Mouse (Mus musculus): ENCODE results near the gene Dnajb3. TPM values are rescaled to one million over a fixed set of nuclear protein-coding genes. Genes with fewer than 3 reads are reported as not detected.
"Not testable (repeated sequence)": the region's sequence is repeated elsewhere in the genome, so short reads cannot be mapped to it uniquely, and the experiment has no call there.

Gene Dnajb3
- polyA plus RNA-seq, 1 experiment from 2014 or later, result 8.0 TPM

DNA sequence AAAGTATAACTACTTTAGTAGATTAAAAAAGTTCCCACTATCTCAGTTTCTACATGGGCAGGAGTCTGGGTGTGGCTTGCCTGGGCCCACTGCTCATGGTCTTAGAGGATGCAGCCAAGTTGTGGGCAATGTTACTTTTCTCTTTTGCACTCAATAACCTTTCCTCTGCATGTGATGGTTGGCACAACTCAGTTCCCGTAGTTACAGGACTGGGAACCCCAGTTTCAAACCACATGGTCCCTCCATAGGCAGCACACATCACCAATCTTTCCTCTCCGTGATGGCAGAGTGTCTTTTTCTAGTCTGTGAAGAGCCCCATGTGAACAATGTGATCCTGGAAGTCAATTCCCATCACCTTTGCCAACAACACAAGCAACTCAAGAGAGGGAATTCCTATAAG is 21.9 kb upstream of the Dnajb3 start:
- no peaks in the 10 kb centered on the region for H3K4me1 ChIP-seq (ENCODE audit: control insufficient read depth, insufficient read depth, low read length)
- no peak for ATAC-seq
- H3K27me3 ChIP-seq (replicated peaks; ENCODE audit: control insufficient read depth, insufficient read depth, low read length), result no peaks in the 10 kb centered on the region
- no peak overlapping the region for H3K4me2 ChIP-seq (ENCODE audit: low read depth, low read length)
- no peak overlapping the region for H3K9ac ChIP-seq (ENCODE audit: low read depth, low read length)
- no peak overlapping the region for H3K4me3 ChIP-seq (ENCODE audit: low read length)
- H3K36me3 ChIP-seq (ENCODE audit: control insufficient read depth, insufficient read depth, low read length), result no peaks in the 10 kb centered on the region
- WGBS, result 63% methylated on average over 2 of the region's 2 CpGs
- H3K9me3 ChIP-seq (ENCODE audit: control insufficient read depth, low read length), result peaks cover 52% of the 10 kb centered on the region
- H3K27ac ChIP-seq (ENCODE audit: low read length), result no peak overlapping the region

DNA sequence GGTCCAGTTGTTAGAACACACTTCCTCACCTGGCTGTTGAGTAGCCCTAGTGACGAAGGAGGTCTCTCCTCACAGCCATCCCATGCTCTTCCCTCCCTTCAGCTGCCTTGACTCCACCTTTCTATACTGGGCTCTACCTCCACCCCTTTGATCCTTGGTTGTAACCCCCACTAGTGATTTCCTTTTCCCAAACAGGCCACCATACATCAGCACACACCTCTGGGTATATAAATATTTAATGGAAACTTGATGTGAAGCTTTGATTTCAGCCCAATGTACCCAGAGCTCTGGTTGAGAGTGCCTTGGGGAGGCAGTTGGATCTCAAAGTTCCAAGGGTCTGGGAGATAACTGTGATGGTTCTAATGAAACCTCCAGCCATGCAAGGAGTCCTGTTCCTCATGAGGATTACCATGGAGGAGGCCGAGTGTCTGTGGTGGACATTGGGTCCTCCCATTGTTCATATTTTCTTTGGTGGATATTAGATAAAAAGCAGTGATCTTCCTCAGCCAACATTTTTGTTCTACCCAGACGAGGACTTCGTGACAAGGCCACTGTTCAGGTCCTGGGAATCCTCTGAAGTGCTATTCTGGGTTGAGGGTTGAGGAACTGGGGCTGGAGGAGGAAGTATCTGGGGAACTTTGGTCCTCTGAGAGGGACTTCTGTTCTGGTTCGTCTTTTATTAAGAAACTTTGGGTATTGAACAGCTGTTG is 21.2 kb upstream of the Dnajb3 start, which contains the start of gene Mroh2a:
Gene Mroh2a, plus strand, starts transcription at position 317 of the 710 bp plus-strand sequence.
- H3K27me3 ChIP-seq (replicated peaks; ENCODE audit: control insufficient read depth, insufficient read depth, low read length), result no peaks in the 10 kb centered on the region
- H3K4me1 ChIP-seq (ENCODE audit: control insufficient read depth, insufficient read depth, low read length), result no peaks in the 10 kb centered on the region
- H3K27ac ChIP-seq (ENCODE audit: low read length), result no peak within 1 kb of the TSS
- ATAC-seq, result no peak
- H3K4me2 ChIP-seq (ENCODE audit: low read depth, low read length), result no peak within 1 kb of the TSS
- no peak within 1 kb of the TSS for H3K4me3 ChIP-seq (ENCODE audit: low read length)
- no peak within 1 kb of the TSS for H3K9ac ChIP-seq (ENCODE audit: low read depth, low read length)
- peaks cover 51% of the 10 kb centered on the region for H3K9me3 ChIP-seq (ENCODE audit: control insufficient read depth, low read length)
- WGBS, result 49% methylated on average over 5 of the region's 5 CpGs
- no peaks in the 10 kb centered on the region for H3K36me3 ChIP-seq (ENCODE audit: control insufficient read depth, insufficient read depth, low read length)

DNA sequence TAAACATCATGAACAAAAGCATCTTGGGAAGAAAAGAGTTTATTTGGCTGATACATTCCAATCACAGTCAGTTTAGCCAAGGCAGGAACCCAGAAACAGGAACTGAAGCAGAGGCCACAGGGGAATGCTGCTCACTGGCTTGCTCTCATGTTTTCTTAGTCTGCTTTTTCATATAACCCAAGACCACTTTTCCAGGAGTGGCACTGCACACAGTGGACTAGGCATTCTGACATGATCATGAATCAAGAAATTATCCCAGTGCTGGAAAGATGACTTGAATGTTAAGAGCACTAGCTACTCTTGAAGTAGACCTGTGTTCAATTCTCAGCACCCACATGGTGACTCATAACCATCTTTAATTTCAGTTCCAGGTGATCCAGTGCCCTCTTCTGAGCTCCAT is 20.2 kb upstream of the Dnajb3 start:
- Histone ChIP-seq H3K4me1 (ENCODE audit: control insufficient read depth, insufficient read depth, low read length) (no peaks in the 10 kb centered on the region), H3K9ac (ENCODE audit: low read depth, low read length) (no peak overlapping the region), H3K36me3 (ENCODE audit: control insufficient read depth, insufficient read depth, low read length) (no peaks in the 10 kb centered on the region), H3K27me3 (replicated peaks; ENCODE audit: control insufficient read depth, insufficient read depth, low read length) (no peaks in the 10 kb centered on the region), H3K27ac (ENCODE audit: low read length) (no peak overlapping the region), H3K4me3 (ENCODE audit: low read length) (no peak overlapping the region), H3K4me2 (ENCODE audit: low read depth, low read length) (no peak overlapping the region), H3K9me3 (ENCODE audit: control insufficient read depth, low read length) (peaks cover 40% of the 10 kb centered on the region)
- no peak for ATAC-seq

DNA sequence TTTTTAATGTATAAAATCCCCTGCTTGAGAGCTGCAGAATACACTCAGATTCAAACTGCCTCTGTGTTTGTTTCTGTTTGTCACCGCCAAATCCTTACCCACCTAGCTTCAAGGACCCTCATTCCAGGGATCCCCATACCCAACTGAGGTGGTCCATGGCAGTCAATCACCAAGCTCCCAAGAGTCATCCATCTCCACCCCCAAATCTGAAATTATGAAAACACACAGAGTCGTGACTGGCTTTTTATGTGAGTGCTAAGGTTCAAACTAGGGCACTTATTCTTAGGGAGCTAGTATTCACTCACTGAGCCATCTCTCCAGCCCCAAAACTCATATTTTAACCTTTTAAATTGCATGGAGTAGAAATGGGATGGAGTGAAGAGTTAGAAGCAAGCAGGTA is 19.7 kb upstream of the Dnajb3 start:
- not testable (repeated sequence) for ATAC-seq; H3K36me3 ChIP-seq (ENCODE audit: control insufficient read depth, insufficient read depth, low read length); H3K4me2 ChIP-seq (ENCODE audit: low read depth, low read length); H3K27ac ChIP-seq (ENCODE audit: low read length); H3K9ac ChIP-seq (ENCODE audit: low read depth, low read length); H3K27me3 ChIP-seq (replicated peaks; ENCODE audit: control insufficient read depth, insufficient read depth, low read length); H3K4me3 ChIP-seq (ENCODE audit: low read length); H3K4me1 ChIP-seq (ENCODE audit: control insufficient read depth, insufficient read depth, low read length)
- H3K9me3 ChIP-seq (ENCODE audit: control insufficient read depth, low read length), result peaks cover 35% of the 10 kb centered on the region
- WGBS, result 41% methylated on average over 2 of the region's 2 CpGs

DNA sequence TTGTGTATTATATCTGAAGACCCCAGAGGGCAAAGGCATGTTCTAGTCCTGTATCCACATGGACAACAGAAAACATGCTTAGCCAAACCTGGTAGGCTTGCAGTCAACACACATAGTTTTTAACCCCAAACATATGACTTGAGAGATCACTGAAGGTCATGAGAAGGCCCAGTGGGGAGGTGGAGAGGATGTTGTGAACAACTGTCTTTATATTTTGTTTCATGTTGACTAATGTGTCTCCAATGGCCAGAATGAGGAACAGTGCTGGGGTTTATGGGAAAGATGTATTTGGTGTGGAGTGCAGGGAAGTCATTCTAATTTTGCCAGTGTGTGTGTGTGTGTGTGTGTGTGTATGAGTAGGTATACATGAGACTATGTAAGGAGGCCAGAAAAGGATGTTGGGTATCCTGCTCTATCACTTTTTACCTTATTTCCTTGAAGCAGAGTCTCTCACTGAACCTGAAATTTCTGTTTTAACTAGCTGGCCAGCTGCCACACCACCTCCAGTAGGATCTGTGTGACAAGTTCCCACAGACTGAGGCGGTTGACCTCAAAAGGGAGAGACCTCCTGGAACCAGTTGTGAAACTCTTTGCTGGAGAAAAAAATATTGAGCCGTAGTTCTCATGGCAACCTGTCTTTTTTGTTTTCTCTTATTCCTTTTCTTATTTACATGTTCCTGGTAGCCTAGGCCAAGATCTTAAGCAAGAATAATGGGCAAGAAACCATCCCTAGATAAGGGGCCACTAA is 18.6 kb upstream of the Dnajb3 start:
- no peak for ATAC-seq
- no peak overlapping the region for H3K27ac ChIP-seq (ENCODE audit: low read length)
- no peaks in the 10 kb centered on the region for H3K27me3 ChIP-seq (replicated peaks; ENCODE audit: control insufficient read depth, insufficient read depth, low read length)
- H3K9ac ChIP-seq (ENCODE audit: low read depth, low read length), result no peak overlapping the region
- no peak overlapping the region for H3K4me2 ChIP-seq (ENCODE audit: low read depth, low read length)
- WGBS, result 70% methylated on average over 2 of the region's 2 CpGs
- no peaks in the 10 kb centered on the region for H3K4me1 ChIP-seq (ENCODE audit: control insufficient read depth, insufficient read depth, low read length)
- H3K36me3 ChIP-seq (ENCODE audit: control insufficient read depth, insufficient read depth, low read length), result no peaks in the 10 kb centered on the region
- H3K4me3 ChIP-seq (ENCODE audit: low read length), result no peak overlapping the region
- peaks cover 25% of the 10 kb centered on the region for H3K9me3 ChIP-seq (ENCODE audit: control insufficient read depth, low read length)

DNA sequence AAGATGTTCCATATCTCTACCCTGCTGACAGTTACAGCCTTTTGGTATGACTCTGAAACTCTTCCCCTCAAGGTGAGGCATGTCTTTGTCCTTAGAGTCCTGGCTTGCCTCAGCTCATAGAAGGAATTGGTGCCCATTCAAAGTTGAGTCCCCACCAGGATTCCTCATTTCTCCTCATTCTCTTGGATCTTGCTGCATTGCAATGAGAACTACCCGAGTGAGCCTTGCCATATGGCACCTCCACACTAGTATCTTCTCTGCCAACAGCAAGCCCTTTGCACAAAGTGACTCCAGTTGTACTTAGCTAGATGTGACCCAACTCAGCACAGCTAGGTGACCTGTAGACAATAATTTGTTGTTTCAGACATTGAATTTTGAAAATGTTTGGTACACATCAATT is 18.0 kb upstream of the Dnajb3 start:
- Histone ChIP-seq H3K36me3 (ENCODE audit: control insufficient read depth, insufficient read depth, low read length) (no peaks in the 10 kb centered on the region), H3K27ac (ENCODE audit: low read length) (no peak overlapping the region), H3K4me1 (ENCODE audit: control insufficient read depth, insufficient read depth, low read length) (no peaks in the 10 kb centered on the region), H3K27me3 (replicated peaks; ENCODE audit: control insufficient read depth, insufficient read depth, low read length) (no peaks in the 10 kb centered on the region), H3K9ac (ENCODE audit: low read depth, low read length) (no peak overlapping the region), H3K4me2 (ENCODE audit: low read depth, low read length) (no peak overlapping the region), H3K4me3 (ENCODE audit: low read length) (no peak overlapping the region), H3K9me3 (ENCODE audit: control insufficient read depth, low read length) (peaks cover 21% of the 10 kb centered on the region)
- ATAC-seq, result no peak
- WGBS, result 50% methylated on average over 1 of the region's 1 CpGs

DNA sequence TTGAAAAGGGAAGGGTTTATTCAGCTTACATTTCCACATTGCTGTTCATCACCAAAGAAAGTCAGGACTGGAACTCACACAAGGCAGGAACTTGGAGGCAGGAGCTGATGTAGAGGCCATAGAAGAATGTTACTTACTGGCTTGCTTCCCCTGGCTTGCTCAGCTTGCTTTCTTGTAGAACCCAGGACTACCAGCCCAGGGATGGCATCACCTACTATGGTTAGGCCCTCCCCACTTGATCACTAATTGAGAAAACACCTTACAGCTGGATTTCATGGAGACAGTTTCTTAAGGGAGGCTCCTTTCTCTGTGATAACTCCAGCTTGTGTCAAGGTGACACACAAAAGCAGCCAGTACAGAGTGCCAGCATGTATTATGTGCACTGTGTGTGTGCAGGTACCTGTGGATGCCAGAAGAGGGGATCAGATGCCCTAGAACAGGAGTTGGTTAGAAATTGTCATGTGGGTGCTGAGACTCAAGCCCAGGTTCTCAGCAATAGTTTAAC is 17.5 kb upstream of the Dnajb3 start:
- peaks cover 16% of the 10 kb centered on the region for H3K9me3 ChIP-seq (ENCODE audit: control insufficient read depth, low read length)
- H3K9ac ChIP-seq (ENCODE audit: low read depth, low read length); H3K27me3 ChIP-seq (replicated peaks; ENCODE audit: control insufficient read depth, insufficient read depth, low read length); ATAC-seq; H3K4me3 ChIP-seq (ENCODE audit: low read length); H3K27ac ChIP-seq (ENCODE audit: low read length); H3K36me3 ChIP-seq (ENCODE audit: control insufficient read depth, insufficient read depth, low read length); H3K4me2 ChIP-seq (ENCODE audit: low read depth, low read length); H3K4me1 ChIP-seq (ENCODE audit: control insufficient read depth, insufficient read depth, low read length): not testable (repeated sequence)

DNA sequence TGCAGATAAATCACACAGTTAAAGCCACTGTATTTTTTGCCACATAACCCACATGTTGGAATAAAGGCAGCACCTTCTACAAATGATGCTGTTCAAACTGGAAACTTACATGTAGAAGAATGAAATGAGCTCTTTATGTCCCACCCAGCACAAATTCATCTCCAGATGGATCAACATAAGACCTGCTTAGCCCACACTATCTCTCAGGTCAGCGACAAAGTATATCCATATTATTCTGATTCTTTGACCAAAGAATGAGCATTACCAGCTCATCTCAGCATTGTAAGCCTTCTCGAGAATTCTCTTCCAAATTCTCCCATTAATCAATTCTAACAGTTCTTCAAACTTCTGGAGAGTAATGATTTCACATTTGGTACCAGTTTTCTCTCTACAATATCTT is 16.6 kb upstream of the Dnajb3 start:
- no peak overlapping the region for H3K4me3 ChIP-seq (ENCODE audit: low read length)
- H3K4me2 ChIP-seq (ENCODE audit: low read depth, low read length), result no peak overlapping the region
- no peaks in the 10 kb centered on the region for H3K27me3 ChIP-seq (replicated peaks; ENCODE audit: control insufficient read depth, insufficient read depth, low read length)
- peaks cover 15% of the 10 kb centered on the region for H3K9me3 ChIP-seq (ENCODE audit: control insufficient read depth, low read length)
- H3K27ac ChIP-seq (ENCODE audit: low read length), result no peak overlapping the region
- no peak for ATAC-seq
- 51% methylated on average over 2 of the region's 2 CpGs for WGBS
- no peaks in the 10 kb centered on the region for H3K4me1 ChIP-seq (ENCODE audit: control insufficient read depth, insufficient read depth, low read length)
- no peaks in the 10 kb centered on the region for H3K36me3 ChIP-seq (ENCODE audit: control insufficient read depth, insufficient read depth, low read length)
- H3K9ac ChIP-seq (ENCODE audit: low read depth, low read length), result no peak overlapping the region

DNA sequence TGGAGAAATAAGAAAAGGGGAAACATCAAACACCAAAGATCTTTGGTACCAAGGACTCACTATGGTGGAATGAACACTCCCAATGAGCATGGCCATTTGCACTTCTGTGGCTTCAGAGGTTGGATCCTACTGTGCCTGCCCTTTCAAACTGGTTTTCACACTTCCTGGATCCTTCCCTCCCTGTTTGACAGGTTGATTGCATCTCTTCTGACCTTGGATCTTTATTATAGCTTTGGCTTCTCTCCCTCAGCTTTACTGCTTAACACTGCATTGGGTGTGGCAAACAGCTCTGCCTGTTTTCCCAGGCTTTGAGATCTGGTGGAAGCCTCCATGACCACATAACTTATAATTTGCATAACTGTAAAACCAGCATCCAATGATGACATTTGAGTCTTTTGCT is 14.8 kb upstream of the Dnajb3 start:
- no peaks in the 10 kb centered on the region for H3K36me3 ChIP-seq (ENCODE audit: control insufficient read depth, insufficient read depth, low read length)
- no peaks in the 10 kb centered on the region for H3K27me3 ChIP-seq (replicated peaks; ENCODE audit: control insufficient read depth, insufficient read depth, low read length)
- no peak overlapping the region for H3K4me2 ChIP-seq (ENCODE audit: low read depth, low read length)
- ATAC-seq, result no peak
- H3K4me3 ChIP-seq (ENCODE audit: low read length), result no peak overlapping the region
- peaks cover 19% of the 10 kb centered on the region for H3K9me3 ChIP-seq (ENCODE audit: control insufficient read depth, low read length)
- no peak overlapping the region for H3K9ac ChIP-seq (ENCODE audit: low read depth, low read length)
- H3K4me1 ChIP-seq (ENCODE audit: control insufficient read depth, insufficient read depth, low read length), result no peaks in the 10 kb centered on the region
- no peak overlapping the region for H3K27ac ChIP-seq (ENCODE audit: low read length)
